Comparison of ENCODE assay signal across 15 mouse cellular contexts in the genomic region with DNA sequence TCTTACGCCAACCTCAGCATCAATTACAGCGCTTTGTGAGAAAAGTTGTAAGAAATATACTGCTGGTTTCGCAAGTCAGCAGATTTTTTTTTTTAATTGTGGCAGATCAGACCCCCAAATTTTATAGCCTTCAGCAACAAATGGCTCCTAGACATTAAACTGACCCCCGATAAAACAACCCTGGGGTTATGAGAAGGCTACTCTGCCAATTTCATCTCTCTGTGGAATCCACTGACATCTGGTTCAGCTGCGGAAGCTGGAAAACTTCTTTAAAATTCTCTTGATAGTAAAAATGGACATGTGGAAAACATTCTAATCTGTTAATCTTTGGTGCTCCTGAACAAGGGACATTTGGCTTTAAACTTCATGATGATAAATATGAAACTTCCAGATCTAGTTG.
"Had no signal": no experiment of that assay in that cellular context is flagged by ENCODE, and none has a peak within 500 bp of the region (broad histone marks: within the 10 kb centered on the region; RNA-seq: fewer than 3 reads in every experiment).

No protein-coding gene starts in this region.

- H3K4me1 ChIP-seq: midbrain, embryonic 10.5 days; neural tube, embryonic 15.5 days had no signal

- ATAC-seq: lung, postnatal 0 days had no signal

- H3K4me3 ChIP-seq: limb, embryonic 12.5 days; midbrain, embryonic 10.5 days; myocyte; neural tube, embryonic 15.5 days had no signal

- H3K27ac ChIP-seq: limb, embryonic 12.5 days; liver, embryonic 14.5 days; midbrain, embryonic 10.5 days; neural tube, embryonic 15.5 days; stomach, postnatal 0 days had no signal

- H3K9me3 ChIP-seq: limb, embryonic 12.5 days; midbrain, embryonic 10.5 days; neural tube, embryonic 15.5 days had no signal

- H3K27me3 ChIP-seq: limb, embryonic 12.5 days; neural tube, embryonic 15.5 days had no signal

- H3K36me3 ChIP-seq: limb, embryonic 12.5 days; midbrain, embryonic 10.5 days; neural tube, embryonic 15.5 days had no signal

- DNase-seq: kidney, adult 11 months; layer of hippocampus, adult 9-11 months; layer of hippocampus, postnatal 36 days; lung, adult 2 months; lung, postnatal 4 days; midbrain, embryonic 14.5 days; right cerebral cortex, adult 18-20 months; thymus, postnatal 4 days had no signal

- H3K4me2 ChIP-seq: limb, embryonic 12.5 days; neural tube, embryonic 15.5 days had no signal

- H3K9ac ChIP-seq: limb, embryonic 12.5 days; liver, embryonic 14.5 days; neural tube, embryonic 15.5 days had no signal
